Mouse (Mus musculus) heart, adult 2 months (tissue): ENCODE results near the gene 1700061G19Rik.
"Not testable (repeated sequence)": the region's sequence is repeated elsewhere in the genome, so short reads cannot be mapped to it uniquely, and the experiment has no call there.

Experiments
- CTCF ChIP-seq: fragments of 200-600 bp; IDR thresholded peaks from 2 replicates; pipeline ENCODE4 v1.8.1; 2022; ENCODE audit warnings: antibody characterized with exemption, mild to moderate bottlenecking, moderate library complexity
- EP300 ChIP-seq: fragments of 200-500 bp; IDR thresholded peaks from 2 replicates; pipeline ENCODE4 v1.6.1; 2011; ENCODE audit warnings: low read depth, low read length, control low read depth; ENCODE audit not compliant: insufficient read depth
- POLR2A ChIP-seq: fragments of 200-500 bp; IDR thresholded peaks from 2 replicates; pipeline ENCODE4 v1.6.1; 2011; ENCODE audit warnings: mild to moderate bottlenecking, low read depth, low read length, control low read depth; ENCODE audit not compliant: insufficient read depth

- TF ChIP-seq POLR2A, CTCF, EP300: not testable (repeated sequence)
Observed at GRCm38 (mm10) chr17:56909764-56910163, 34.5 kb downstream of the 1700061G19Rik start.
